Mouse (Mus musculus): ENCODE data around the gene Plcxd3. TPM values are rescaled to one million over a fixed set of nuclear protein-coding genes. Genes with fewer than 3 reads are reported as not detected.
"Not testable (repeated sequence)": the region's sequence is repeated elsewhere in the genome, so short reads cannot be mapped to it uniquely, and the experiment has no call there.

The Plcxd3 gene
- polyA plus RNA-seq, 1 experiment: not detected

DNA sequence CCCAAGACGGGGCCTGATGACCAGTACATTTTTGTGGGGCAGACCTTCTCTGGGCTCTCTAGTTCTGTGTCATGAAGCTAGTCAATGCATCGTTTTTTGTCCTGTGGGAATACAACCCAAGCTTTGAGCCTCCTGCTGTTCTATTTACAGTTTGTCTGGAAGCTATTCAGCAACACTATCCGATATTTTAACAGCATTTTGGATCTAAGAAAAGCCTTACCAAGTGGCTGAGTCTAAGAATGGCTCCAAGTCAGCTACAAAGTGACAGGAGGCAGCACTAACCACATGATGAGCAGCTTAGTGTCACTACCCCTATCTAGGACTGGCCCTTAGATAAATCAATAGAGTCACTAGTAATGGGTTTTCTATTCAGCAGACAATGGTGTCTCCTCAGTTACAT is 149.3 kb downstream of the Plcxd3 start:
- TF ChIP-seq CTCF (IDR thresholded peaks at IDR 0.05; ENCODE audit: borderline replicate concordance, insufficient read depth, low read length) (no peak), POLR2A (IDR thresholded peaks at IDR 0.05; ENCODE audit: low read depth, low read length) (no peak)
- H3K27ac ChIP-seq (ENCODE audit: insufficient read depth, low read length): no peak overlapping the region
- H3K4me1 ChIP-seq (ENCODE audit: control insufficient read depth, insufficient read depth, low read length): no peaks in the 10 kb centered on the region
- H3K4me3 ChIP-seq (ENCODE audit: insufficient read depth, low read length): no peak overlapping the region

DNA sequence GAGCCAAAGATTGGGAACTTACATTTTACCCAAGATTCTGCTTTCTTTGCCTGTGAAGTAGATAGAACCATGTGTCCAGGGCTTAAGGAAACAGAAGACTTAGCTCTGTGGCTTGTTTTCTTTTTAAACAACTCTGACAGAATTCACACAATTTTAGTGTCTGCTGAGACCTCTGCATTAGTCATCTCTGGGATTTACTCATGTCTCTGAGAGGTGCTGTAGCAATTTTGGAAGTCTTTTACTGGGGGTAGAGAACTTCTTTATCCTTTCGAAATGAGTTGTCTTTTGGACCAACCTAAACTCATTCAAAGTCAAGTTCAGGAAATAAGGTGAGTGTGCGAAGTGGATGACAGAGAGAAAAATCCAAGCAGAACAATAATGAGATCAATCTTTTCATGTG is 158.4 kb downstream of the Plcxd3 start:
- H3K4me1 ChIP-seq (ENCODE audit: control insufficient read depth, insufficient read depth, low read length): no peaks in the 10 kb centered on the region
- no peak overlapping the region for H3K4me3 ChIP-seq (ENCODE audit: insufficient read depth, low read length)
- TF ChIP-seq CTCF (IDR thresholded peaks at IDR 0.05; ENCODE audit: borderline replicate concordance, insufficient read depth, low read length): no peak
- H3K27ac ChIP-seq (ENCODE audit: insufficient read depth, low read length): no peak overlapping the region

DNA sequence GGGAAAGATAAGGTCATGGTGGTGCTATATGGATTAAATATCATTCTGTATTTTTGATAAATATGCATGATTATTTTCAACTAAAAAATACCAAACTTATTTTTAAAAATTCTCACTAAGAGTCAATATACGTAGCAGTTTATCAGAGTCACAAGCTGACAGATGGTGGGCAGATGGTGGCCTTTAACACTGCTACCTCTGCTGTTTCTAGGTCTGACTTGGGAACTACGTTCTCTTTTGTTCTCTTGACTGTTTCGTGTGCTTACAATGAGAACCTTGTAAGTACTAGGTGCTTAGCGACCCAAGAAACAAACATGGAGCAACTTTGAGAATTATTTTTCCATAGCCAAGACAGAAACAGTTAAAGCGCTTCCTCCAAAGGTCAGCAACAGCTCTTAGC is 183.8 kb downstream of the Plcxd3 start:
- Histone ChIP-seq H3K27ac (ENCODE audit: insufficient read depth, low read length) (no peak overlapping the region), H3K4me3 (ENCODE audit: insufficient read depth, low read length) (no peak overlapping the region), H3K4me1 (ENCODE audit: control insufficient read depth, insufficient read depth, low read length) (no peaks in the 10 kb centered on the region)
- no peak for TF ChIP-seq CTCF (IDR thresholded peaks at IDR 0.05; ENCODE audit: borderline replicate concordance, insufficient read depth, low read length)
- no peak for TF ChIP-seq POLR2A (IDR thresholded peaks at IDR 0.05; ENCODE audit: low read depth, low read length)

DNA sequence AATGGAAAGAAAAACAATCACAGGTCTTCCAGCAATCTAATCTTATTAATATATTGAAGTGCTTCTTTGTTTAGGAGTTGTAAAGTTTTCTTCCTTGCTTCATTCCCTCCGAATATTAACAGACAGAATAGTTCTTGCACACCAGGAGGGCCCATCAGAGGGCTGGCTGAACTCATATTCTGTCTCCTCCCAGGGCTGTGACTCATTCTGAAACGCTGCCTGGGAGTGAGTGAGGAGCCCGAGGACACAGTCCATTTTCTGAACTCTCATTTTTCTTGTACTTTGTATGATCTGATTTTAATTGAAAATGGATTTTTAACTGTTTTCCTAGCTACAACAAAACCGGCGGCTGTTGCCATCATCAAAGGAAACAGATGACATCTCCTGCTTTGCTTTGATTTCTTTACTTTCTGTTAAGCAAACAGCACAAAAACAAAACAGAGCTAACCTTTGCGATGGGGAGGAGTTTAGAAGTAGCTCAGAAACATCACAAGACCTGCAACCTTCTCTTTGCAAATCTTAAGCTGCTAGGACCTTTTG is 186.2 kb downstream of the Plcxd3 start:
- H3K4me3 ChIP-seq (ENCODE audit: insufficient read depth, low read length): no peak overlapping the region
- H3K4me1 ChIP-seq (ENCODE audit: control insufficient read depth, insufficient read depth, low read length): no peaks in the 10 kb centered on the region
- no peak overlapping the region for H3K27ac ChIP-seq (ENCODE audit: insufficient read depth, low read length)
- TF ChIP-seq CTCF (IDR thresholded peaks at IDR 0.05; ENCODE audit: borderline replicate concordance, insufficient read depth, low read length) (no peak), POLR2A (IDR thresholded peaks at IDR 0.05; ENCODE audit: low read depth, low read length) (no peak)

DNA sequence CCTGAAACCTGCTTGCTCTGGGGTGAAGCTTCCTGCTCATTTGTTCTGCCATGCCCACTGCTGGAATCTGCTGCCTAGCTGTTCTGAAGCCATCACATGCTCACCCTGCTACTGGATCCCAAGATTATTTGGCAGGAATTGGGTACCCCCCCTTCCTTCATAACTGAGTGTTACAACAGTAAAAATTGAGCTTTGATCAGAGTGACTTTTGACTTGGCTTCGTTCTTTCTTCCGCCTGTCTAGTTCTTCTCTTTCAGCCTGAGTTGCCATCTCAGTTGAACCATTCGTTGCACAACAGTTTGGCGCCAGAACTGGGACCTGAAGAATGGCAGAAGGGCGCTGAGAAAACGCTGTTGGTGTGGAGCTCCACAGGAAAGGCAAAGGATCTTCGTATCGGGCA is 220.2 kb downstream of the Plcxd3 start:
- not testable (repeated sequence) for H3K4me3 ChIP-seq (ENCODE audit: insufficient read depth, low read length); H3K4me1 ChIP-seq (ENCODE audit: control insufficient read depth, insufficient read depth, low read length); H3K27ac ChIP-seq (ENCODE audit: insufficient read depth, low read length)

GRCm38 (mm10) chr15:4598661-4599060 is 223.4 kb downstream of the Plcxd3 start:
- not testable (repeated sequence) for H3K27ac ChIP-seq (ENCODE audit: insufficient read depth, low read length); H3K4me1 ChIP-seq (ENCODE audit: control insufficient read depth, insufficient read depth, low read length); H3K4me3 ChIP-seq (ENCODE audit: insufficient read depth, low read length)

- H3K4me3 ChIP-seq (ENCODE audit: insufficient read depth, low read length); H3K27ac ChIP-seq (ENCODE audit: insufficient read depth, low read length); H3K4me1 ChIP-seq (ENCODE audit: control insufficient read depth, insufficient read depth, low read length): not testable (repeated sequence)
These were observed 224.0 kb downstream of the Plcxd3 start for GRCm38 (mm10) chr15:4599331-4599730.

GRCm38 (mm10) chr15:4605630-4606029 is 230.3 kb downstream of the Plcxd3 start:
- TF ChIP-seq POLR2A (IDR thresholded peaks at IDR 0.05; ENCODE audit: low read depth, low read length) (no peak), CTCF (IDR thresholded peaks at IDR 0.05; ENCODE audit: borderline replicate concordance, insufficient read depth, low read length) (no peak)

More at GRCm38 (mm10) chr15:4605630-4606029, 230.3 kb downstream of the Plcxd3 start:
- Histone ChIP-seq H3K4me3 (ENCODE audit: insufficient read depth, low read length) (no peak overlapping the region), H3K4me1 (ENCODE audit: control insufficient read depth, insufficient read depth, low read length) (no peaks in the 10 kb centered on the region), H3K27ac (ENCODE audit: insufficient read depth, low read length) (no peak overlapping the region)

Measured in embryonic fibroblast, embryonic 13.5 days (primary cell).